Mouse (Mus musculus): ENCODE results near the gene Il17rb. TPM values are rescaled to one million over a fixed set of nuclear protein-coding genes. Genes with fewer than 3 reads are reported as not detected.

Il17rb gene
- polyA plus RNA-seq, 1 experiment from 2014 or later = 0.89 TPM

DNA sequence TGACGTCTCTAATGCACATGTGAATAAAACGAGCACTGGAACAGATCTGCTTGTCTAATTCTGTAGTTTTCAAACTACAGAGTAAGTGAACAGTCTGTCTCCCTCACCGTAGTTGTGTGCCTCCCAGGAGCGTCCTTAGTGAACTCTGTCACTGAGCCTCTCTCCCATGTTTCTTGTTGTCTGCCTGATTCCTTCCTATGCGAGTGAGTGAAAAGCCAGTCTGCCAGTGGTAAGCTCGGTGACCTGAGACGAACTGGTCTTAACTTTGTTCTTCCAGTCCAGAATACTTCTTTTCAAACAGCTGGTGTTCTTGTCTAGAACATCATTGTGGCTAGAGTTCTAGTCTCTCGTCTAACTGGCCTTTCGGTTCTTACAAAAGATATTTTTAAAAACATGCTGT, 21.0 kb downstream of the Il17rb start:
- WGBS = 93% methylated on average over 9 of the region's 9 CpGs
- ATAC-seq (replicated peaks; ENCODE audit: low FRiP score, low TSS enrichment, low read depth) = no peak

DNA sequence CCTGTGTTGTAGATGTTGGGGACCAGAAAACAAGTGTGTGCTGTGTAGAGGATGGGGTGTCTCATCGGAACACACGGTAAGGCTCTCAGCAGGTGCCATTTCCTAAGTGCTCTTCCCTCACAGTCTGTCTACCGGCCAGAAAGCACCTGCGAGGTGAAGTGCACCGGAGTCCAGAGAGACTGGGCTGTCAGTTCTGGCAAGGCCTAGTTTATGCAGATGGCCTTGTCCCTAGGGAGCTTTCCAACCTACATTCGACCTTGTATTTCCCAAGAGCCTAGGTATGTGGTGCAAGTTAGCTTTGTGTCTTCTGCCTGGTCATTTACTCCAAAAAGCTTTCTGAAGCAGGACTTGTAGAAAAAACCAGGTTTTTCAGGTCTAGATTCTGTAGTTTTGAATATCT, 21.4 kb downstream of the Il17rb start:
- Histone ChIP-seq H3K27ac (ENCODE audit: low read depth) (no peak overlapping the region), H3K4me2 (ENCODE audit: low read length) (no peak overlapping the region), H3K27me3 (replicated peaks; ENCODE audit: control insufficient read depth, insufficient read depth, low read length) (no peaks in the 10 kb centered on the region), H3K9ac (ENCODE audit: low read length) (no peak overlapping the region), H3K36me3 (ENCODE audit: control insufficient read depth, insufficient read depth, low read length) (peaks cover 100% of the 10 kb centered on the region), H3K4me1 (replicated peaks; ENCODE audit: control insufficient read depth, insufficient read depth, low read length) (no peaks in the 10 kb centered on the region), H3K4me3 (ENCODE audit: low read depth, low read length) (no peak overlapping the region), H3K9me3 (ENCODE audit: control insufficient read depth, low read length) (no peaks in the 10 kb centered on the region)
- ATAC-seq (replicated peaks; ENCODE audit: low FRiP score, low TSS enrichment, low read depth) = no peak
- WGBS = 95% methylated on average over 6 of the region's 6 CpGs
- no peak for DNase-seq (ENCODE audit: low spot score)

More for the DNA sequence above, 21.0 kb downstream of the Il17rb start:
- H3K9me3 ChIP-seq (ENCODE audit: control insufficient read depth, low read length) = no peaks in the 10 kb centered on the region
- no peaks in the 10 kb centered on the region for H3K4me1 ChIP-seq (replicated peaks; ENCODE audit: control insufficient read depth, insufficient read depth, low read length)
- DNase-seq (ENCODE audit: low spot score) = no peak
- H3K36me3 ChIP-seq (ENCODE audit: control insufficient read depth, insufficient read depth, low read length) = peaks cover 100% of the 10 kb centered on the region
- H3K4me2 ChIP-seq (ENCODE audit: low read length) = no peak overlapping the region
- no peaks in the 10 kb centered on the region for H3K27me3 ChIP-seq (replicated peaks; ENCODE audit: control insufficient read depth, insufficient read depth, low read length)
- H3K27ac ChIP-seq (ENCODE audit: low read depth) = no peak overlapping the region
- H3K9ac ChIP-seq (ENCODE audit: low read length) = no peak overlapping the region
- H3K4me3 ChIP-seq (ENCODE audit: low read depth, low read length) = no peak overlapping the region

- no peak for ATAC-seq (replicated peaks; ENCODE audit: low FRiP score, low TSS enrichment, low read depth)
Measured at GRCm38 (mm10) chr14:29986096-29986495, 22.6 kb downstream of the Il17rb start.

GRCm38 (mm10) chr14:29980447-29981205, 28.1 kb downstream of the Il17rb start:
- Histone ChIP-seq H3K4me2 (ENCODE audit: low read length) (no peak overlapping the region), H3K9ac (ENCODE audit: low read length) (no peak overlapping the region), H3K4me1 (replicated peaks; ENCODE audit: control insufficient read depth, insufficient read depth, low read length) (peaks cover 9% of the 10 kb centered on the region), H3K9me3 (ENCODE audit: control insufficient read depth, low read length) (0 out of 2 replicates have a peak, but pooled peaks cover 6% of the 10 kb centered on the region), H3K27ac (ENCODE audit: low read depth) (no peak overlapping the region), H3K27me3 (replicated peaks; ENCODE audit: control insufficient read depth, insufficient read depth, low read length) (no peaks in the 10 kb centered on the region), H3K36me3 (ENCODE audit: control insufficient read depth, insufficient read depth, low read length) (peaks cover 61% of the 10 kb centered on the region), H3K4me3 (ENCODE audit: low read depth, low read length) (no peak overlapping the region)
- ATAC-seq (replicated peaks; ENCODE audit: low FRiP score, low TSS enrichment, low read depth) (no peak), DNase-seq (ENCODE audit: low spot score) (no peak)
- WGBS = 95% methylated on average over 10 of the region's 10 CpGs

More at GRCm38 (mm10) chr14:29986096-29986495, 22.6 kb downstream of the Il17rb start:
- Histone ChIP-seq H3K9me3 (ENCODE audit: control insufficient read depth, low read length) (no peaks in the 10 kb centered on the region), H3K4me3 (ENCODE audit: low read depth, low read length) (no peak overlapping the region), H3K36me3 (ENCODE audit: control insufficient read depth, insufficient read depth, low read length) (peaks cover 99% of the 10 kb centered on the region), H3K4me1 (replicated peaks; ENCODE audit: control insufficient read depth, insufficient read depth, low read length) (no peaks in the 10 kb centered on the region), H3K27me3 (replicated peaks; ENCODE audit: control insufficient read depth, insufficient read depth, low read length) (no peaks in the 10 kb centered on the region), H3K27ac (ENCODE audit: low read depth) (no peak overlapping the region), H3K4me2 (ENCODE audit: low read length) (no peak overlapping the region), H3K9ac (ENCODE audit: low read length) (no peak overlapping the region)
- WGBS = 94% methylated on average over 4 of the region's 4 CpGs
- no peak for DNase-seq (ENCODE audit: low spot score)

GRCm38 (mm10) chr14:29978254-29979204, 30.2 kb downstream of the Il17rb start, which contains the start of gene Actr8:
Actr8 (plus strand) TSS chr14:29978337.
- under 1% methylated on average over 44 of the region's 44 CpGs for WGBS
- Histone ChIP-seq H3K4me1 (replicated peaks; ENCODE audit: control insufficient read depth, insufficient read depth, low read length) (peaks cover 9% of the 10 kb centered on the region), H3K9me3 (ENCODE audit: control insufficient read depth, low read length) (0 out of 2 replicates have a peak, but pooled peaks cover 6% of the 10 kb centered on the region)

GRCm38 (mm10) chr14:29976927-29977326, 31.8 kb downstream of the Il17rb start:
- H3K9me3 ChIP-seq (ENCODE audit: control insufficient read depth, low read length) = 0 out of 2 replicates have a peak, but pooled peaks cover 6% of the 10 kb centered on the region
- DNase-seq (ENCODE audit: low spot score) (no peak), ATAC-seq (replicated peaks; ENCODE audit: low FRiP score, low TSS enrichment, low read depth) (no peak)
- H3K9ac ChIP-seq (ENCODE audit: low read length) = no peak overlapping the region
- no peak overlapping the region for H3K4me2 ChIP-seq (ENCODE audit: low read length)
- H3K27ac ChIP-seq (ENCODE audit: low read depth) = no peak overlapping the region
- H3K4me1 ChIP-seq (replicated peaks; ENCODE audit: control insufficient read depth, insufficient read depth, low read length) = peaks cover 9% of the 10 kb centered on the region
- H3K4me3 ChIP-seq (ENCODE audit: low read depth, low read length) = no peak overlapping the region
- 94% methylated on average over 6 of the region's 6 CpGs for WGBS
- H3K36me3 ChIP-seq (ENCODE audit: control insufficient read depth, insufficient read depth, low read length) = peaks cover 61% of the 10 kb centered on the region
- no peaks in the 10 kb centered on the region for H3K27me3 ChIP-seq (replicated peaks; ENCODE audit: control insufficient read depth, insufficient read depth, low read length)

More at GRCm38 (mm10) chr14:29978254-29979204, 30.2 kb downstream of the Il17rb start, which contains the start of gene Actr8:
- Histone ChIP-seq H3K9ac (ENCODE audit: low read length) (peak within 1 kb of the TSS; percentile 89), H3K4me3 (ENCODE audit: low read depth, low read length) (peak within 1 kb of the TSS; percentile 67), H3K36me3 (ENCODE audit: control insufficient read depth, insufficient read depth, low read length) (peaks cover 61% of the 10 kb centered on the region), H3K4me2 (ENCODE audit: low read length) (peak within 1 kb of the TSS; percentile 93), H3K27ac (ENCODE audit: low read depth) (peak within 1 kb of the TSS; percentile 91), H3K27me3 (replicated peaks; ENCODE audit: control insufficient read depth, insufficient read depth, low read length) (no peaks in the 10 kb centered on the region)
- DNase-seq (ENCODE audit: low spot score) (peak; percentile 96), ATAC-seq (replicated peaks; ENCODE audit: low FRiP score, low TSS enrichment, low read depth) (peak; percentile 99)

DNA sequence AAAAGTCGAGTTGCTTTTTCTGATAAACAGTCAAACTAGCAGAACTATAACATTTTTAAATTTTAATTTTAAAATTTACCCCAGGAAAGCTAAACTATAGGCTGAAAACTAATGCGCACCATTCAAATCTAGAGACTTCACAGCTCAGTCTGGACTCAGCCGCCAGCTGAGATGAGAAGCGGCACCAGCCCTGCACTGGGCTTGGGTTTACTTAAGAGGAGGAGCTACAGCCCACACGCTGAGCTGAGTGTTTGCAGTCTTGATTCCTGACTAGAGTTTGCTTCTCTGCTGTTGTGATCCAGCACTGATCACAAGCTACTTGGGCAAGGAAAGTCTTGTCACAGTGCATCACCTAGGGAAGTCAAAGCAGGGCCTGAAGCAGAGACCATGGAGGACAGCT, 36.7 kb downstream of the Il17rb start:
- Histone ChIP-seq H3K4me2 (ENCODE audit: low read length) (no peak overlapping the region), H3K4me1 (replicated peaks; ENCODE audit: control insufficient read depth, insufficient read depth, low read length) (peaks cover 14% of the 10 kb centered on the region), H3K27me3 (replicated peaks; ENCODE audit: control insufficient read depth, insufficient read depth, low read length) (no peaks in the 10 kb centered on the region), H3K36me3 (ENCODE audit: control insufficient read depth, insufficient read depth, low read length) (peaks cover 59% of the 10 kb centered on the region), H3K27ac (ENCODE audit: low read depth) (no peak overlapping the region), H3K9ac (ENCODE audit: low read length) (no peak overlapping the region), H3K4me3 (ENCODE audit: low read depth, low read length) (no peak overlapping the region), H3K9me3 (ENCODE audit: control insufficient read depth, low read length) (no peaks in the 10 kb centered on the region)
- DNase-seq (ENCODE audit: low spot score) (no peak), ATAC-seq (replicated peaks; ENCODE audit: low FRiP score, low TSS enrichment, low read depth) (no peak)
- 81% methylated on average over 5 of the region's 5 CpGs for WGBS

- H3K36me3 ChIP-seq (ENCODE audit: control insufficient read depth, insufficient read depth, low read length) = peaks cover 59% of the 10 kb centered on the region
- DNase-seq (ENCODE audit: low spot score) = no peak
Measured at GRCm38 (mm10) chr14:29971446-29971845, 37.2 kb downstream of the Il17rb start.

More at GRCm38 (mm10) chr14:29971446-29971845, 37.2 kb downstream of the Il17rb start:
- Histone ChIP-seq H3K4me2 (ENCODE audit: low read length) (no peak overlapping the region), H3K27me3 (replicated peaks; ENCODE audit: control insufficient read depth, insufficient read depth, low read length) (no peaks in the 10 kb centered on the region), H3K4me1 (replicated peaks; ENCODE audit: control insufficient read depth, insufficient read depth, low read length) (peaks cover 14% of the 10 kb centered on the region), H3K9me3 (ENCODE audit: control insufficient read depth, low read length) (no peaks in the 10 kb centered on the region), H3K27ac (ENCODE audit: low read depth) (no peak overlapping the region), H3K9ac (ENCODE audit: low read length) (no peak overlapping the region), H3K4me3 (ENCODE audit: low read depth, low read length) (no peak overlapping the region)
- ATAC-seq (replicated peaks; ENCODE audit: low FRiP score, low TSS enrichment, low read depth) = no peak
- 97% methylated on average over 7 of the region's 7 CpGs for WGBS
